9 mouse cellular contexts compared by ENCODE assay signal in genomic region chr13:9278636-9279035, GRCm38 (mm10). TPM values are rescaled to one million over a fixed set of nuclear protein-coding genes. Genes with fewer than 3 reads are reported as not detected.
DNase-seq lines count a peak whose midpoint lies in the region; ATAC-seq and TF ChIP-seq lines count a peak whose summit lies in the region.
"Had no signal": no experiment of that assay in that cellular context is flagged by ENCODE, and none has a peak within 500 bp of the region (broad histone marks: within the 10 kb centered on the region; RNA-seq: fewer than 3 reads in every experiment).

No protein-coding gene starts in this region.

- TF ChIP-seq POLR2A in lung, adult 2 months (IDR thresholded peaks at IDR 0.05; ENCODE audit: borderline replicate concordance, extremely low read depth, low read depth, low read length), result no peak

- no peak overlapping the region for H3K9ac ChIP-seq in forebrain, embryonic 12.5 days
- no peak overlapping the region for H3K9ac ChIP-seq in lung, embryonic 14.5 days
- H3K9ac ChIP-seq in stomach, postnatal 0 days (ENCODE audit: low read length), result no peak overlapping the region

- H3K27ac ChIP-seq in forebrain, embryonic 12.5 days, result no peak overlapping the region
- no peak overlapping the region for H3K27ac ChIP-seq in forebrain, embryonic 10.5 days
- H3K27ac ChIP-seq in lung, embryonic 14.5 days (ENCODE audit: low read depth), result no peak overlapping the region
- H3K27ac ChIP-seq in midbrain, embryonic 10.5 days (replicated peaks), result no peak overlapping the region
- no peak overlapping the region for H3K27ac ChIP-seq in stomach, postnatal 0 days (replicated peaks)
- H3K27ac ChIP-seq: lung, embryonic 15.5 days had no signal

- ATAC-seq in forebrain, embryonic 12.5 days (ENCODE audit: low FRiP score), result no peak
- no peak for ATAC-seq in lung, embryonic 14.5 days (ENCODE audit: insufficient read depth)
- ATAC-seq in stomach, postnatal 0 days (ENCODE audit: low FRiP score, low TSS enrichment), result no peak

- no peak for TF ChIP-seq CTCF in lung, embryonic 14.5 days (IDR thresholded peaks at IDR 0.05; ENCODE audit: low read depth)
- no peak for TF ChIP-seq CTCF in lung, adult 2 months (IDR thresholded peaks at IDR 0.05; ENCODE audit: insufficient read depth, low read length)
- no peak for TF ChIP-seq CTCF in stomach, postnatal 0 days (IDR thresholded peaks at IDR 0.05; ENCODE audit: low read depth)

- H3K4me3 ChIP-seq in forebrain, embryonic 12.5 days (replicated peaks), result peak overlapping the region; percentile 90
- H3K4me3 ChIP-seq in forebrain, embryonic 10.5 days, result no peak overlapping the region
- no peak overlapping the region for H3K4me3 ChIP-seq in lung, embryonic 14.5 days (ENCODE audit: low read depth, low read length)
- no peak overlapping the region for H3K4me3 ChIP-seq in lung, adult 2 months (replicated peaks; ENCODE audit: extremely low read depth, low read depth, low read length)
- H3K4me3 ChIP-seq in midbrain, embryonic 10.5 days, result peak overlapping the region; percentile 90
- H3K4me3 ChIP-seq in stomach, postnatal 0 days (ENCODE audit: low read depth, low read length), result no peak overlapping the region

- peaks cover 37% of the 10 kb centered on the region for H3K4me1 ChIP-seq in forebrain, embryonic 12.5 days
- H3K4me1 ChIP-seq in forebrain, embryonic 10.5 days, result peaks cover 26% of the 10 kb centered on the region
- H3K4me1 ChIP-seq in lung, embryonic 14.5 days (ENCODE audit: insufficient read depth), result no peaks in the 10 kb centered on the region
- peaks cover 15% of the 10 kb centered on the region for H3K4me1 ChIP-seq in lung, adult 2 months (ENCODE audit: control insufficient read depth, insufficient read depth, low read length)
- H3K4me1 ChIP-seq in midbrain, embryonic 10.5 days, result peaks cover 32% of the 10 kb centered on the region
- H3K4me1 ChIP-seq in stomach, postnatal 0 days (replicated peaks; ENCODE audit: control insufficient read depth, insufficient read depth), result 0 out of 2 replicates have a peak, but pooled peaks cover 3% of the 10 kb centered on the region

- no peaks in the 10 kb centered on the region for H3K9me3 ChIP-seq in forebrain, embryonic 12.5 days
- H3K9me3 ChIP-seq in forebrain, embryonic 10.5 days, result no peaks in the 10 kb centered on the region
- H3K9me3 ChIP-seq in lung, embryonic 14.5 days (ENCODE audit: low read depth, low read length), result no peaks in the 10 kb centered on the region
- H3K9me3 ChIP-seq in midbrain, embryonic 10.5 days (replicated peaks), result no peaks in the 10 kb centered on the region
- no peaks in the 10 kb centered on the region for H3K9me3 ChIP-seq in stomach, postnatal 0 days (ENCODE audit: control insufficient read depth, low read length)
- H3K9me3 ChIP-seq: lung, embryonic 15.5 days had no signal

- no peak for DNase-seq in forebrain, embryonic 10.5 days (ENCODE audit: extremely low spot score, low spot score)
- no peak for DNase-seq in lung, embryonic 14.5 days
- no peak for DNase-seq in lung, adult 2 months
- no peak for DNase-seq in midbrain, embryonic 10.5 days (ENCODE audit: low spot score)
- no peak for DNase-seq in stomach, postnatal 0 days (ENCODE audit: low spot score)
- no peak for DNase-seq in spleen, adult 12 weeks (ENCODE audit: low spot score)
- no peak for DNase-seq in cerebellum, postnatal 10 days

- H3K4me2 ChIP-seq in forebrain, embryonic 12.5 days, result peak overlapping the region; percentile 78
- peak overlapping the region; percentile 82 for H3K4me2 ChIP-seq in lung, embryonic 14.5 days
- 0 out of 2 replicates have a peak overlapping the region, but pooled peaks have one; percentile 84 for H3K4me2 ChIP-seq in stomach, postnatal 0 days (replicated peaks; ENCODE audit: low read depth)

- no peak for TF ChIP-seq EP300 in stomach, postnatal 0 days (optimal IDR thresholded peaks at IDR 0.05)

- H3K36me3 ChIP-seq in forebrain, embryonic 12.5 days (replicated peaks), result no peaks in the 10 kb centered on the region
- no peaks in the 10 kb centered on the region for H3K36me3 ChIP-seq in forebrain, embryonic 10.5 days (replicated peaks)
- no peaks in the 10 kb centered on the region for H3K36me3 ChIP-seq in lung, embryonic 14.5 days (ENCODE audit: insufficient read depth)
- H3K36me3 ChIP-seq in midbrain, embryonic 10.5 days, result no peaks in the 10 kb centered on the region
- H3K36me3 ChIP-seq in stomach, postnatal 0 days (ENCODE audit: control insufficient read depth, insufficient read depth, low read length), result no peaks in the 10 kb centered on the region
- H3K36me3 ChIP-seq: lung, embryonic 15.5 days had no signal

- no peaks in the 10 kb centered on the region for H3K27me3 ChIP-seq in forebrain, embryonic 12.5 days
- H3K27me3 ChIP-seq in forebrain, embryonic 10.5 days (ENCODE audit: poor library complexity, severe bottlenecking), result no peaks in the 10 kb centered on the region
- H3K27me3 ChIP-seq in lung, embryonic 14.5 days (ENCODE audit: insufficient read depth, low read length), result no peaks in the 10 kb centered on the region
- no peaks in the 10 kb centered on the region for H3K27me3 ChIP-seq in midbrain, embryonic 10.5 days (ENCODE audit: low read depth, poor library complexity, severe bottlenecking)
- H3K27me3 ChIP-seq in stomach, postnatal 0 days (ENCODE audit: control insufficient read depth, insufficient read depth, low read length), result no peaks in the 10 kb centered on the region
- H3K27me3 ChIP-seq: lung, embryonic 15.5 days had no signal

- WGBS in forebrain, embryonic 12.5 days, result 85% methylated on average over 5 of the region's 5 CpGs
- 87% methylated on average over 5 of the region's 5 CpGs for WGBS in forebrain, embryonic 10.5 days
- WGBS in lung, embryonic 14.5 days, result 82% methylated on average over 5 of the region's 5 CpGs
- WGBS in lung, adult 2 months, result 76% methylated on average over 5 of the region's 5 CpGs
- 90% methylated on average over 5 of the region's 5 CpGs for WGBS in midbrain, embryonic 10.5 days
- 86% methylated on average over 5 of the region's 5 CpGs for WGBS in stomach, postnatal 0 days

RNA-seq across cellular contexts. Expression of gene Dip2c, which starts 2.3 kb away (rescaled TPM):
- 10.4 and 10.5 TPM in 2 replicates for polyA plus RNA-seq in forebrain, embryonic 12.5 days (2016; fragmentation: Nextera tagmentation; extraction: Ambion mirVana)
- 3.9 and 4.5 TPM in 2 replicates for polyA plus RNA-seq in forebrain, embryonic 10.5 days (2016; fragmentation: Nextera tagmentation; extraction: Ambion mirVana)
- polyA plus RNA-seq in lung, embryonic 14.5 days (2014; fragmentation: Nextera tagmentation; extraction: Ambion mirVana), result 7.2 and 8.6 TPM in 2 replicates
- polyA plus RNA-seq in lung, adult 2 months (2012; rRNA removed), result 12.4 and 15.7 TPM in 2 replicates
- polyA plus RNA-seq in midbrain, embryonic 10.5 days (2016; fragmentation: Nextera tagmentation; extraction: Ambion mirVana), result 4.0 and 5.7 TPM in 2 replicates
- 2.6 and 2.9 TPM in 2 replicates for polyA plus RNA-seq in stomach, postnatal 0 days (2015; fragmentation: Nextera tagmentation; extraction: Ambion mirVana)

Comparison
In these comparisons a context has a peak if more than half of its experiments do, and no peak if none do; other contexts are left out.
1. H3K4me3 ChIP-seq: peak in forebrain, embryonic 12.5 days (single experiment) and midbrain, embryonic 10.5 days (single experiment); none in forebrain, embryonic 10.5 days (single experiment), lung, embryonic 14.5 days (single experiment), lung, adult 2 months (single experiment) and stomach, postnatal 0 days (single experiment).
2. Peak in every context shown above with its lines, with median percentiles within 50 percentile points of each other: H3K4me2 ChIP-seq.